Mouse (Mus musculus): Measurements from ENCODE around the gene Galnt6.

- TF ChIP-seq CTCF (IDR thresholded peaks at IDR 0.05; ENCODE audit: low read depth): no peak
- no peak for TF ChIP-seq EP300 (IDR thresholded peaks at IDR 0.05; ENCODE audit: low read depth)
Observed at GRCm38 (mm10) chr15:100743238-100743637, 14.1 kb upstream of the Galnt6 start.

All from liver, postnatal 0 days (tissue).